Mouse (Mus musculus) thymus, postnatal 10 days (tissue): ENCODE measurements around the gene Abl2.
A peak's percentile ranks its signal among the peaks of the same experiment; 100 is the strongest.
"Not testable (repeated sequence)": the region's sequence is repeated elsewhere in the genome, so short reads cannot be mapped to it uniquely, and the experiment has no call there.

Experiments
- DNase-seq, 2 experiments: peaks; one replicate each; pipeline ENCODE4 v3.0.0; 2021; ENCODE audit warnings: low spot score in 2 of 2

The Abl2 gene

GRCm38 (mm10) chr1:156558024-156558930 is at the start of gene Abl2:
Abl2 (plus strand) TSS chr1:156558786.
- peak; percentile 85 to 89 for DNase-seq

GRCm38 (mm10) chr1:156520136-156520780 is 38.3 kb upstream of the Abl2 start:
- DNase-seq = no peak

- DNase-seq = peak; percentile 30 to 45
Observed at GRCm38 (mm10) chr1:156521796-156522517, 36.6 kb upstream of the Abl2 start.

- DNase-seq = not testable (repeated sequence)
Observed at GRCm38 (mm10) chr1:156523842-156524241, 34.7 kb upstream of the Abl2 start, which contains the start of gene Gm10031. Gm10031 (plus strand) TSS chr1:156524012.

GRCm38 (mm10) chr1:156532476-156533175 is 26.0 kb upstream of the Abl2 start:
- not testable (repeated sequence) for DNase-seq

- DNase-seq = no peak
Observed at GRCm38 (mm10) chr1:156533483-156533882, 25.1 kb upstream of the Abl2 start.

GRCm38 (mm10) chr1:156533911-156534310 is 24.7 kb upstream of the Abl2 start:
- DNase-seq = no peak

- DNase-seq = no peak
Observed at GRCm38 (mm10) chr1:156537031-156537430, 21.6 kb upstream of the Abl2 start.

GRCm38 (mm10) chr1:156537701-156538100 is 20.9 kb upstream of the Abl2 start:
- no peak for DNase-seq

- no peak for DNase-seq
Observed at GRCm38 (mm10) chr1:156538382-156538781, 20.2 kb upstream of the Abl2 start.

GRCm38 (mm10) chr1:156539787-156540560 is 18.6 kb upstream of the Abl2 start:
- peak in 1 of 2 experiments; percentile 21 for DNase-seq

GRCm38 (mm10) chr1:156543999-156544398 is 14.6 kb upstream of the Abl2 start:
- no peak for DNase-seq

GRCm38 (mm10) chr1:156558950-156559640 is 509 bp downstream of the Abl2 start:
- peak; percentile 56 to 58 for DNase-seq

GRCm38 (mm10) chr1:156559641-156560020 is 1.0 kb downstream of the Abl2 start:
- DNase-seq = no peak

- no peak for DNase-seq
Observed at GRCm38 (mm10) chr1:156560500-156560899, 1.9 kb downstream of the Abl2 start.

GRCm38 (mm10) chr1:156565328-156565727 is 6.7 kb downstream of the Abl2 start:
- DNase-seq = no peak

- peak in 1 of 2 experiments; percentile 39 for DNase-seq
Observed at GRCm38 (mm10) chr1:156566132-156566531, 7.5 kb downstream of the Abl2 start.

GRCm38 (mm10) chr1:156569615-156570014 is 11.0 kb downstream of the Abl2 start:
- peak in 1 of 2 experiments; percentile 20 for DNase-seq

- DNase-seq = no peak
Observed at GRCm38 (mm10) chr1:156572952-156573351, 14.4 kb downstream of the Abl2 start.

GRCm38 (mm10) chr1:156581149-156581548 is 22.6 kb downstream of the Abl2 start:
- DNase-seq = no peak
